Mouse (Mus musculus): ENCODE measurements around the gene Gm45713. TPM values are rescaled to one million over a fixed set of nuclear protein-coding genes. Genes with fewer than 3 reads are reported as not detected.

The Gm45713 gene
- polyA plus RNA-seq, 1 experiment from 2014 or later, result not detected

DNA sequence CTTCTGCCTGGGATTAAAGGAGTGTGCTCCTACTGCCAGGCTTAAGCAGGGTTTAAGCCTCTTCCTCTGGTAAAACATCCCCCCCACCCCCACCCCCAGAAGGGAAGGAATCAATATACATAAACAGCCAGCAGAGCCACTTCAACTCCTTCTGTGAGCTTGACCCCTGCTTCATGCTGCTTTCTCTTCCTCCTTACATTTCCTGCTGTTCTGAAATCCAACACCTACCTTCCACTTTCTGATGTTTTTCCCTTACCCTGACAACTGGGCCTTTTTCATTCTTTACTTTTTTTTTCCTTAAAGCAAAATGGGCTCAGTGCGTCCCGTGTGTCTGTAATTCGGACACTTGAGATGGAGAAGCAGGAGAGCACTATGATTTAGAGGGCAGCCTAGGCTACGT, 14.3 kb upstream of the Gm45713 start:
- Histone ChIP-seq H3K36me3 (ENCODE audit: control insufficient read depth, insufficient read depth) (no peaks in the 10 kb centered on the region), H3K9ac (replicated peaks; ENCODE audit: low read depth, low read length) (no peak overlapping the region), H3K27ac (ENCODE audit: low read length) (no peak overlapping the region), H3K4me3 (replicated peaks; ENCODE audit: low read length) (no peak overlapping the region), H3K27me3 (replicated peaks; ENCODE audit: control insufficient read depth, insufficient read depth, low read length) (no peaks in the 10 kb centered on the region), H3K4me1 (replicated peaks; ENCODE audit: control insufficient read depth, insufficient read depth, low read length) (peaks cover 19% of the 10 kb centered on the region), H3K9me3 (ENCODE audit: control insufficient read depth, low read length) (no peaks in the 10 kb centered on the region), H3K4me2 (ENCODE audit: low read length) (no peak overlapping the region)
- no peak for ATAC-seq
- WGBS, result 70% methylated on average over 4 of the region's 4 CpGs

DNA sequence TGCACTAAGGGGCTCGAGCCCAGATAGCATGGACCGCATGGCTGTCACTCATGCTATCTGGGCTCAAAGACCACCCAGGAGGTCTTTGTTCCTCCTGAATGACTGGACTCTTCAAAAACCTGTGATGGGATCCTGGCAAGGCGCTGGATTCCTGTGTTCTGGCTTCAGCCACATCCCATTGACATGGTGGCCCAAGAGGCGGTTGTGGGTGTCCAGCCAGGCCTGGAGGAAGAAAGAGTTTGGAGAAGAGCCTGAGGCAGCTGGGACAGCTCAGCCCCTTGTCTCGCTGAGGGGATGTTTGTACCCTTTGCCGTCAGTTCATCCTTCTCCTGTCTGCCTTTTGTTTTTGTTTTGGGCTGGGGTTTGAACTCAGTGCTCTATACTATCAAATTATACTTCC, 13.5 kb upstream of the Gm45713 start:
- Histone ChIP-seq H3K9me3 (ENCODE audit: control insufficient read depth, low read length) (no peaks in the 10 kb centered on the region), H3K4me2 (ENCODE audit: low read length) (no peak overlapping the region), H3K27me3 (replicated peaks; ENCODE audit: control insufficient read depth, insufficient read depth, low read length) (no peaks in the 10 kb centered on the region), H3K27ac (ENCODE audit: low read length) (no peak overlapping the region), H3K4me1 (replicated peaks; ENCODE audit: control insufficient read depth, insufficient read depth, low read length) (peaks cover 12% of the 10 kb centered on the region), H3K9ac (replicated peaks; ENCODE audit: low read depth, low read length) (no peak overlapping the region), H3K4me3 (replicated peaks; ENCODE audit: low read length) (no peak overlapping the region), H3K36me3 (ENCODE audit: control insufficient read depth, insufficient read depth) (no peaks in the 10 kb centered on the region)
- 36% methylated on average over 6 of the region's 6 CpGs for WGBS
- no peak for ATAC-seq

DNA sequence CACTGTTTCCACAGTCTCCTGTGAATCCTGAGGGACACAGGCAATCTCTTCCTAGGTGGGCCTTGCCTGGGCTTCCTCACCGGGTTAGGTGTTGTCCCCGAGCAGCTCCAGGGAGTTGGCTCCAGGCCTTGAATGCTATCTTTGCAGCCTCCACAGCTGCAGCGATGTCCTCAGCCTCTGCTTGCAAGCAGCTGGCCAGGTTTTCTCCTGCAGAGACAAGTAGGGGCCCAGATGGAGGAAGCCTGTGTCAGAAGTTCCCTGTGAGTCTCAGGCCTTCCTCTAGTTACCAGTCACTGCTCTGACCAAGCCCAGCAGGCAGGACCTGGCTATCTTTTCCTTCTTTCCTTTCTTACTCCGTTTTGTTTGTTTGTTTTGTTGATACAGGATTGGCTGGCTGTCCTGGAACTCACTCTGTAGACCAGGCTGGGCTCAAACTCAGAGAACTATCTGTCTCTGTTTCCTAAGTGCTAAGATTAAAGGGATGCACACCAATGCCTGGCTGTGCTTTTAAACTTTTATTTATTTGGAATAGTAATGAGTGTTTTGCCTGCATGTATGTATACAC, 12.6 kb upstream of the Gm45713 start:
- 79% methylated on average over 4 of the region's 4 CpGs for WGBS
- Histone ChIP-seq H3K9me3 (ENCODE audit: control insufficient read depth, low read length) (no peaks in the 10 kb centered on the region), H3K4me2 (ENCODE audit: low read length) (no peak overlapping the region)

DNA sequence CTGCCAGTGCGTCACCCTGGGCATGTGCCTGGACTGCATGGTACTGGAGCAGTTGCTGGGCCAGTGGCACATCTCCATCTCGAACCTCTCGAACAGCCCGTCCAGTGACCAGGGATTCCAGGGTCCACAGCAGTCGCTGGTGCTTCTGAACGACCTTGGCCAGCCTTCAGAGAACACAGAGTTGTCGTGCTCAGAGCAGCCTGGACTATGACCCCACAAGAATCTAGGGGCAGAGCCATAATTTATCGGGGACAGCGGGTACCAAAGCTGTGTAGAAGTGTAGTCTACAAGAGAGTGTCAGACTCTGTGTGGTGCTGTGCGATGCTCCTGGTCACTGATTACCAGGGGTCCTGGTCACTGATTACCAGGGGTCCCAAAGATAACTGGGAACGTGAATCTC, 11.9 kb upstream of the Gm45713 start:
- Histone ChIP-seq H3K4me3 (replicated peaks; ENCODE audit: low read length) (no peak overlapping the region), H3K27me3 (replicated peaks; ENCODE audit: control insufficient read depth, insufficient read depth, low read length) (no peaks in the 10 kb centered on the region), H3K9me3 (ENCODE audit: control insufficient read depth, low read length) (no peaks in the 10 kb centered on the region), H3K4me1 (replicated peaks; ENCODE audit: control insufficient read depth, insufficient read depth, low read length) (peaks cover 7% of the 10 kb centered on the region; the same call in 1 of the 2 replicates), H3K27ac (ENCODE audit: low read length) (no peak overlapping the region), H3K9ac (replicated peaks; ENCODE audit: low read depth, low read length) (no peak overlapping the region), H3K36me3 (ENCODE audit: control insufficient read depth, insufficient read depth) (no peaks in the 10 kb centered on the region), H3K4me2 (ENCODE audit: low read length) (no peak overlapping the region)
- ATAC-seq, result no peak
- WGBS, result 95% methylated on average over 11 of the region's 11 CpGs

More for the DNA sequence above, 12.6 kb upstream of the Gm45713 start:
- peaks cover 11% of the 10 kb centered on the region for H3K4me1 ChIP-seq (replicated peaks; ENCODE audit: control insufficient read depth, insufficient read depth, low read length)
- no peak overlapping the region for H3K9ac ChIP-seq (replicated peaks; ENCODE audit: low read depth, low read length)
- H3K27me3 ChIP-seq (replicated peaks; ENCODE audit: control insufficient read depth, insufficient read depth, low read length), result no peaks in the 10 kb centered on the region
- no peak overlapping the region for H3K27ac ChIP-seq (ENCODE audit: low read length)
- ATAC-seq, result no peak
- no peak overlapping the region for H3K4me3 ChIP-seq (replicated peaks; ENCODE audit: low read length)
- no peaks in the 10 kb centered on the region for H3K36me3 ChIP-seq (ENCODE audit: control insufficient read depth, insufficient read depth)

DNA sequence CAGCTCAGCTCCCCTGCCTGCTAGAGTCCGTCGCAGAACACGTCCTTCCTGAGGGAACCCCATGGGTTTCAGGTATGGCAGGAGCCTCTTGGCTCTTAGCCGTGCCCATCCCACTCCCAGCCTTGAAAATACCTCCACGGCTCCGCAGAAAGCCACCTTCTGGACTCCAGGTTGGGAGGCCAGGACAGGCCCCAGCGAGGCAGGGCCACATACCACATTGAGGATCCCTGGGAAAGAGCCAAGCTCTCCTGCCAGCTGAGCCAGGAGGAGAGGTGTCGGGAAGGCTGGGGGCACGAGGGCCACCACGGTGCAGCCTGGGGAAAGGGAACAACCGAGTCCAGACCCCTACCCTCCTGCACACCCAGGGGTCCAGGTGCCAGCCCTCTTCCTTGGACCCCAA, 11.2 kb upstream of the Gm45713 start:
- Histone ChIP-seq H3K4me2 (ENCODE audit: low read length) (no peak overlapping the region), H3K27ac (ENCODE audit: low read length) (no peak overlapping the region), H3K9ac (replicated peaks; ENCODE audit: low read depth, low read length) (no peak overlapping the region), H3K4me1 (replicated peaks; ENCODE audit: control insufficient read depth, insufficient read depth, low read length) (peaks cover 7% of the 10 kb centered on the region; the same call in 1 of the 2 replicates), H3K4me3 (replicated peaks; ENCODE audit: low read length) (no peak overlapping the region), H3K9me3 (ENCODE audit: control insufficient read depth, low read length) (no peaks in the 10 kb centered on the region), H3K27me3 (replicated peaks; ENCODE audit: control insufficient read depth, insufficient read depth, low read length) (no peaks in the 10 kb centered on the region), H3K36me3 (ENCODE audit: control insufficient read depth, insufficient read depth) (no peaks in the 10 kb centered on the region)
- 95% methylated on average over 11 of the region's 11 CpGs for WGBS
- no peak for ATAC-seq

DNA sequence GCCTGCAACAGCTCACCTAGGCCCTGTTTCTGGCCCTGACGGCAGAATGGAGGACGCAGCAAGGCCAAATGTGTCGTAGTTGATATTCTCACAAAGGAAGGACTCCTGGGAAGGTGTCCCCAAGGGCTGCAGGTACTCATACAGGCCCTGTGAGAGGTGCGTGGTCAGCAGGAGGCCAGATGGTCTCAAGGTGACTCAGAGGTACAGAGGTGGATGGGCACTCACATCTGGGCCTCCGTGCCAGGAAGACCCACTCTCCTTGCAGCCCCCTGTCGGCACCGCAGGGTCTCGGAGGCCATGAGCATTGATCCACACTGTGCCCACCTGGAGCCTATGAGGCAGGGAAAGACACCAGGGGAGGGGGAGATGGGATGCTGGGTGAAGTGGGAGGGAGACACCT, 9.4 kb upstream of the Gm45713 start:
- no peak overlapping the region for H3K4me2 ChIP-seq (ENCODE audit: low read length)
- 94% methylated on average over 8 of the region's 8 CpGs for WGBS

DNA sequence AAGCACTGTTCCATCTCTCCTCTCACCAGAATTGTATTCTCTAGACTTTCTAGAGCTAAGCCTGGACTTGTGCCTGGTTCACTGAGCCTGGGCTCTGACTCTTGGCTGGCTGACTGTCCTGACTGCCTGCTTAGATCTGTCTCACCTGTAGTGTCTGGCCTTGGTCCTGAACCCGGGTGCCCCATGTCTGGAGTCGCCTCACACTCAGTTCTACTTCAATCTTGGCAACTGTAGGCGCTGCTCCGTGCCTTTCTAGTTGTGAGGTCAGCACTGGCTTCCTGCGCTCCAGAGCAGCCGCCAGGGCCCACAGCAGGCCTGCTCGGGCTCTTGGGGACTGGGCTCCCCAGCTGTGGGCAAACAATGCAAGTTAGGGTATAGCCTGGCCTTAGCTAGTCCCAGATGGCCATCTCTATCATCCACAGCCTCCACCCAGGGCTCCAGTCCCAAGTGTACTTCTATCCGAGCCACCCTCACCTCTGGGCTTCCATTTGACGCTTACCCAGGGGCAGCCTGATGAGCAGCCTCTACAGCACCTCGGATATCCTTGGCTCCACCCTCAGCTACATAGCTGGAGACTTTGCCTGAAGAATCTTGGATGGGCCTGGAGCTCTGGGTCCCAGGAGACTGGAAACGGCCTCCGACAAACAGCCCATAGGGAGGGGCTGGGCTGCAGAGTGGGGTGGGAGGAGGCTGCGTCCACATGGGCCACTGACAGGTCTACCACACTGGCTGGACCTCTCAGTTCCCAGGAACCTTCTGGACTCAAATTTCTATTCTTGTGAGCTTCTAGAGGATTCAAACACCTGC, 8.5 kb upstream of the Gm45713 start:
- no peak overlapping the region; the same call in 1 of the 2 replicates for H3K9ac ChIP-seq (replicated peaks; ENCODE audit: low read depth, low read length)
- no peaks in the 10 kb centered on the region for H3K27me3 ChIP-seq (replicated peaks; ENCODE audit: control insufficient read depth, insufficient read depth, low read length)
- no peaks in the 10 kb centered on the region for H3K36me3 ChIP-seq (ENCODE audit: control insufficient read depth, insufficient read depth)
- H3K4me2 ChIP-seq (ENCODE audit: low read length), result no peak overlapping the region
- no peak for ATAC-seq
- H3K4me3 ChIP-seq (replicated peaks; ENCODE audit: low read length), result no peak overlapping the region
- H3K27ac ChIP-seq (ENCODE audit: low read length), result no peak overlapping the region
- no peaks in the 10 kb centered on the region for H3K4me1 ChIP-seq (replicated peaks; ENCODE audit: control insufficient read depth, insufficient read depth, low read length)
- H3K9me3 ChIP-seq (ENCODE audit: control insufficient read depth, low read length), result no peaks in the 10 kb centered on the region
- WGBS, result 89% methylated on average over 13 of the region's 13 CpGs

More for the DNA sequence above, 9.4 kb upstream of the Gm45713 start:
- Histone ChIP-seq H3K4me3 (replicated peaks; ENCODE audit: low read length) (no peak overlapping the region), H3K27me3 (replicated peaks; ENCODE audit: control insufficient read depth, insufficient read depth, low read length) (no peaks in the 10 kb centered on the region), H3K27ac (ENCODE audit: low read length) (no peak overlapping the region), H3K9me3 (ENCODE audit: control insufficient read depth, low read length) (no peaks in the 10 kb centered on the region), H3K4me1 (replicated peaks; ENCODE audit: control insufficient read depth, insufficient read depth, low read length) (no peaks in the 10 kb centered on the region), H3K9ac (replicated peaks; ENCODE audit: low read depth, low read length) (no peak overlapping the region), H3K36me3 (ENCODE audit: control insufficient read depth, insufficient read depth) (no peaks in the 10 kb centered on the region)
- no peak for ATAC-seq

DNA sequence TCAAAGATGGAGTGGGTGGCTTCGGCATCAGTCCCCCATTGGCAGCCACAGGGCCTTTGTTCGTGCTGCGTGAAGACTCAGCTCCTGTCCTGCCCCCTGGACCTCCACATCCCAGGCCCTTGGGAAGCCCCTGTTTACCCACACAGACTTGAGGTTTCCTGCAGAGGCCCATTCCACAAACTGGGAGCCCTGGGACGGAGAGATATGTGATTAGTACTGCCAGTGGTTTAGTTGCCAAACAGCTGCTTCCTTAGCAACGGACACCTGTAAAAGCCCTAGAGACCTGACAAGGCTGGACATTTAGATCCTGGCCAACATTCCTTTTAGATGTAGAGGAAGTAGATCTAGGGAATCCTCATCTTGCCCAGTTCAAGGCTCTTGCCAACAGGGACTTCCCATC, 5.9 kb upstream of the Gm45713 start:
- WGBS, result 94% methylated on average over 5 of the region's 5 CpGs

DNA sequence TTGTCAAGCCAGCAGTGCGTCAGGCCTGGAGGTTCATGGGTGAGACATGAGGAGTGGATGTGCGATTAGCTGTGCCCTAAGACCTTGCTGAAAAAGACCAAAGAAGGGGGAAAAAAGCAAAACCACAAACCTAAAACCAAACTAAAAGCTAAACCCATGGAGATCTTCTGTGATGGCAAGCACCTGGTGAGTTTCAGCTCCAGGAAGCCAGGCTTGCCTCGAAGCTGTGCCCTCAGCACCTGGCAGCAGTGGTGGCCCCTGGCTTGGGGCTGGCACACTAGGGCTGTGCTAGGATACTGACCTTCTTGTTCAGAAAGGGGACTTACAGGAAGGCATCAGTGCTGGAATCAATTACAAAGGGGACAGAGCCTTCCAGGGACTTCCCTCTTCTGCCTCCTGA, 5.3 kb upstream of the Gm45713 start:
- no peak for ATAC-seq
- H3K9ac ChIP-seq (replicated peaks; ENCODE audit: low read depth, low read length), result no peak overlapping the region
- H3K9me3 ChIP-seq (ENCODE audit: control insufficient read depth, low read length), result no peaks in the 10 kb centered on the region
- no peaks in the 10 kb centered on the region for H3K27me3 ChIP-seq (replicated peaks; ENCODE audit: control insufficient read depth, insufficient read depth, low read length)
- no peak overlapping the region for H3K27ac ChIP-seq (ENCODE audit: low read length)
- no peaks in the 10 kb centered on the region for H3K36me3 ChIP-seq (ENCODE audit: control insufficient read depth, insufficient read depth)
- H3K4me1 ChIP-seq (replicated peaks; ENCODE audit: control insufficient read depth, insufficient read depth, low read length), result peaks cover 3% of the 10 kb centered on the region
- no peak overlapping the region for H3K4me3 ChIP-seq (replicated peaks; ENCODE audit: low read length)
- H3K4me2 ChIP-seq (ENCODE audit: low read length), result no peak overlapping the region
- WGBS, result 98% methylated on average over 3 of the region's 3 CpGs

More for the DNA sequence above, 5.9 kb upstream of the Gm45713 start:
- no peaks in the 10 kb centered on the region for H3K9me3 ChIP-seq (ENCODE audit: control insufficient read depth, low read length)
- no peak overlapping the region for H3K4me3 ChIP-seq (replicated peaks; ENCODE audit: low read length)
- H3K27me3 ChIP-seq (replicated peaks; ENCODE audit: control insufficient read depth, insufficient read depth, low read length), result no peaks in the 10 kb centered on the region
- H3K4me1 ChIP-seq (replicated peaks; ENCODE audit: control insufficient read depth, insufficient read depth, low read length), result no peaks in the 10 kb centered on the region
- H3K9ac ChIP-seq (replicated peaks; ENCODE audit: low read depth, low read length), result no peak overlapping the region
- no peak for ATAC-seq
- no peak overlapping the region for H3K4me2 ChIP-seq (ENCODE audit: low read length)
- H3K36me3 ChIP-seq (ENCODE audit: control insufficient read depth, insufficient read depth), result no peaks in the 10 kb centered on the region
- no peak overlapping the region for H3K27ac ChIP-seq (ENCODE audit: low read length)
